In the genomic region with DNA sequence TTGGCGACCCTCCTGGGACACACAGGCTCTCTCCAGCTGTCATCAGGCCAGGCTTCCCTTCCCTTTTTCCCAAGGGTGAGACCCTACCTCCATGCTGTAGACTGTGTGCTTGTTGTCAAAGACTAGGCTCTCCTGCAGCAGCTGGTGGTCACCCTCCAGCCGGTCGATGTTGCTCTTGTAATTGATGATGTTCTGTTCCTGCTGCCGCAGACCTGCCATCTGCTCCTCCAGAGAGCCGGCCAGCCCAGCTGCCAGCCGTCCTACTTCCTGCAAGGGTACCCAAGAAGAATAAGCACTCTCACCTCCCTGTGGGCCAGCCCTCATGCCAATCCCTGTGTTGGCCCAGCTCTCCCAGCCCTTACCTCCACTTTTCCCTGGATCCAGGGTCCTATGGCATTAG, we compare ENCODE assay signal across 33 mouse cellular contexts. TPM values are rescaled to one million over a fixed set of nuclear protein-coding genes. Genes with fewer than 3 reads are reported as not detected.
DNase-seq lines count a peak whose midpoint lies in the region; ATAC-seq and TF ChIP-seq lines count a peak whose summit lies in the region.
"Had no signal": no experiment of that assay in that cellular context is flagged by ENCODE, and none has a peak within 500 bp of the region (broad histone marks: within the 10 kb centered on the region; RNA-seq: fewer than 3 reads in every experiment).

No protein-coding gene starts in this region.

- ATAC-seq in midbrain, postnatal 0 days (ENCODE audit: low FRiP score): no peak
- no peak for ATAC-seq in midbrain, embryonic 11.5 days (ENCODE audit: low FRiP score)
- no peak for ATAC-seq in hindbrain, embryonic 13.5 days (ENCODE audit: low FRiP score)
- ATAC-seq: CD4-positive, CD25-positive, alpha-beta regulatory T cell, adult 4 months; forebrain, embryonic 14.5 days; inflammation-experienced regulatory T-cells, adult 6 months had no signal

- WGBS in midbrain, postnatal 0 days: 65% methylated on average over 6 of the region's 6 CpGs
- WGBS in midbrain, embryonic 11.5 days: 80% methylated on average over 6 of the region's 6 CpGs
- 57% methylated on average over 6 of the region's 6 CpGs for WGBS in hindbrain, embryonic 13.5 days

- no peaks in the 10 kb centered on the region for H3K9me3 ChIP-seq in midbrain, postnatal 0 days (ENCODE audit: low read length)
- no peaks in the 10 kb centered on the region for H3K9me3 ChIP-seq in midbrain, embryonic 11.5 days (ENCODE audit: control insufficient read depth, low read length)
- H3K9me3 ChIP-seq in hindbrain, embryonic 13.5 days: no peaks in the 10 kb centered on the region
- H3K9me3 ChIP-seq: limb, embryonic 10.5 days; limb, embryonic 15.5 days; liver, embryonic 13.5 days; midbrain, embryonic 12.5 days had no signal

- peak; percentile 28 for DNase-seq in gastrocnemius, adult 2 months
- DNase-seq in gastrocnemius, postnatal 4 days (ENCODE audit: low spot score in 2 of 2): no peak
- DNase-seq in midbrain, postnatal 0 days (ENCODE audit: low spot score): peak; percentile 32
- no peak for DNase-seq in midbrain, embryonic 11.5 days (ENCODE audit: low spot score, missing footprints)
- DNase-seq in retina, postnatal 1 day: peak; percentile 64
- no peak for DNase-seq in layer of hippocampus, postnatal 10 days (ENCODE audit: low spot score in 2 of 2)
- DNase-seq: adrenal gland, adult 2 months; adrenal gland, postnatal 36 days; cerebellum, adult 8-10 months; gastrocnemius, postnatal 25 days; heart, adult 18-20 months; heart, postnatal 36 days; kidney, adult 11 months; kidney, postnatal 14 days; liver, embryonic 13.5 days; lung, adult 18-20 months; lung, postnatal 10 days; right cerebral cortex, postnatal 4 days; thymus, adult 2 months; thymus, postnatal 36 days had no signal

- H3K4me3 ChIP-seq in gastrocnemius, adult 2 months: no peak overlapping the region
- H3K4me3 ChIP-seq in midbrain, postnatal 0 days (ENCODE audit: low read depth, low read length): no peak overlapping the region
- H3K4me3 ChIP-seq in midbrain, embryonic 11.5 days (ENCODE audit: low read depth, low read length): no peak overlapping the region
- no peak overlapping the region for H3K4me3 ChIP-seq in hindbrain, embryonic 13.5 days
- H3K4me3 ChIP-seq: limb, embryonic 10.5 days; limb, embryonic 15.5 days; liver, embryonic 13.5 days; midbrain, embryonic 12.5 days had no signal

- no peak for TF ChIP-seq CTCF in gastrocnemius, adult 2 months (IDR thresholded peaks at IDR 0.05)
- no peak for TF ChIP-seq CTCF in midbrain, postnatal 0 days (IDR thresholded peaks at IDR 0.05)

- H3K4me1 ChIP-seq in midbrain, postnatal 0 days (ENCODE audit: insufficient read depth, low read length): no peaks in the 10 kb centered on the region
- no peaks in the 10 kb centered on the region for H3K4me1 ChIP-seq in midbrain, embryonic 11.5 days (ENCODE audit: control insufficient read depth, insufficient read depth, low read length)
- no peaks in the 10 kb centered on the region; the same call in 1 of the 2 replicates for H3K4me1 ChIP-seq in hindbrain, embryonic 13.5 days (replicated peaks)

- peak overlapping the region; percentile 67 for H3K27ac ChIP-seq in gastrocnemius, adult 2 months
- no peak overlapping the region for H3K27ac ChIP-seq in midbrain, postnatal 0 days (ENCODE audit: low read depth, low read length)
- no peak overlapping the region for H3K27ac ChIP-seq in midbrain, embryonic 11.5 days (ENCODE audit: low read depth, low read length)
- H3K27ac ChIP-seq in hindbrain, embryonic 13.5 days: 0 out of 2 replicates have a peak overlapping the region, but pooled peaks have one; percentile 3
- H3K27ac ChIP-seq: limb, embryonic 10.5 days; limb, embryonic 15.5 days; liver, embryonic 13.5 days; midbrain, embryonic 12.5 days; stomach, postnatal 0 days had no signal

- intact Hi-C loops in gastrocnemius, adult 2 months (cut with DNase I): no loop called here

- no peaks in the 10 kb centered on the region for H3K27me3 ChIP-seq in midbrain, postnatal 0 days (ENCODE audit: insufficient read depth, low read length)
- 0 out of 2 replicates have a peak, but pooled peaks cover 3% of the 10 kb centered on the region for H3K27me3 ChIP-seq in midbrain, embryonic 11.5 days (ENCODE audit: control insufficient read depth, insufficient read depth, low read length)
- peaks cover 11% of the 10 kb centered on the region; the same call in 1 of the 2 replicates for H3K27me3 ChIP-seq in hindbrain, embryonic 13.5 days

- H3K9ac ChIP-seq in midbrain, postnatal 0 days (replicated peaks; ENCODE audit: low read length, poor library complexity, severe bottlenecking): no peak overlapping the region
- no peak overlapping the region for H3K9ac ChIP-seq in midbrain, embryonic 11.5 days (ENCODE audit: low read length)
- H3K9ac ChIP-seq in hindbrain, embryonic 13.5 days: no peak overlapping the region
- H3K9ac ChIP-seq: limb, embryonic 15.5 days; liver, embryonic 13.5 days; midbrain, embryonic 12.5 days had no signal

- peaks cover 28% of the 10 kb centered on the region for H3K36me3 ChIP-seq in midbrain, postnatal 0 days (ENCODE audit: insufficient read depth, low read length)
- peaks cover 2% of the 10 kb centered on the region; the same call in 1 of the 2 replicates for H3K36me3 ChIP-seq in midbrain, embryonic 11.5 days (ENCODE audit: control insufficient read depth, insufficient read depth, low read length)
- peaks cover 37% of the 10 kb centered on the region for H3K36me3 ChIP-seq in hindbrain, embryonic 13.5 days
- H3K36me3 ChIP-seq: limb, embryonic 10.5 days had no signal

- no peak overlapping the region for H3K4me2 ChIP-seq in midbrain, postnatal 0 days (ENCODE audit: low read depth, low read length, poor library complexity, severe bottlenecking)
- no peak overlapping the region for H3K4me2 ChIP-seq in midbrain, embryonic 11.5 days
- H3K4me2 ChIP-seq in hindbrain, embryonic 13.5 days: no peak overlapping the region
- H3K4me2 ChIP-seq: heart, embryonic 11.5 days; limb, embryonic 15.5 days; liver, embryonic 13.5 days; midbrain, embryonic 12.5 days had no signal

RNA-seq across cellular contexts. Expression of gene Ctsf, which starts 8.1 kb away (rescaled TPM):
- 10 to 100 TPM; 24.8 to 41.9 TPM for total RNA-seq in gastrocnemius, adult 2 months (2021)
- total RNA-seq in gastrocnemius, postnatal 4 days (2021): 10 to 100 TPM; 38.9 to 40.9 TPM
- total RNA-seq in midbrain, postnatal 0 days (2014; rRNA removed): 117 and 125 TPM in 2 replicates
- polyA plus RNA-seq in midbrain, postnatal 0 days (2015; fragmentation: Nextera tagmentation; extraction: Ambion mirVana): 82.5 and 91.1 TPM in 2 replicates
- 34.1 and 34.9 TPM in 2 replicates for polyA plus RNA-seq in midbrain, embryonic 11.5 days (2014; fragmentation: Nextera tagmentation; extraction: Ambion mirVana)
- polyA plus RNA-seq in hindbrain, embryonic 13.5 days (2015; fragmentation: Nextera tagmentation; extraction: Ambion mirVana): 67.3 and 69.7 TPM in 2 replicates
- total RNA-seq in layer of hippocampus, postnatal 10 days (2021): 100 to 1,000 TPM in 1 of 2 experiments, 10 to 100 TPM in 1; 95.2 to 102 TPM
- total RNA-seq: monocyte, adult 5-6 weeks had no signal

RNA-seq across cellular contexts. Expression of gene Actn3, which starts 14.7 kb away (rescaled TPM):
- total RNA-seq in gastrocnemius, adult 2 months (2021): over 10,000 TPM in 1 of 2 experiments, 1,000 to 10,000 TPM in 1; 5,071 to 10,315 TPM
- total RNA-seq in gastrocnemius, postnatal 4 days (2021): 1,000 to 10,000 TPM; 1,624 to 1,725 TPM
- total RNA-seq in midbrain, postnatal 0 days (2014; rRNA removed): 4.5 and 5.3 TPM in 2 replicates
- 3.8 and 4.4 TPM in 2 replicates for polyA plus RNA-seq in midbrain, postnatal 0 days (2015; fragmentation: Nextera tagmentation; extraction: Ambion mirVana)
- polyA plus RNA-seq in midbrain, embryonic 11.5 days (2014; fragmentation: Nextera tagmentation; extraction: Ambion mirVana): 0.86 and 1.2 TPM in 2 replicates
- polyA plus RNA-seq in hindbrain, embryonic 13.5 days (2015; fragmentation: Nextera tagmentation; extraction: Ambion mirVana): 1.8 and 2.1 TPM in 2 replicates
- 1 to 10 TPM; 1.9 to 2.1 TPM for total RNA-seq in layer of hippocampus, postnatal 10 days (2021)
- total RNA-seq: neutrophil, adult 5-6 weeks had no signal
- polyA plus RNA-seq: CD4-positive, CD25-positive, alpha-beta regulatory T cell, adult 4 months had no signal

RNA-seq across cellular contexts. Expression of gene Zdhhc24, which starts 15.4 kb away (rescaled TPM):
- 1 to 10 TPM; 2.0 to 2.6 TPM for total RNA-seq in gastrocnemius, adult 2 months (2021)
- total RNA-seq in gastrocnemius, postnatal 4 days (2021): 1 to 10 TPM; 6.3 to 7.1 TPM
- total RNA-seq in midbrain, postnatal 0 days (2014; rRNA removed): 24.0 and 29.8 TPM in 2 replicates
- 17.2 and 18.1 TPM in 2 replicates for polyA plus RNA-seq in midbrain, postnatal 0 days (2015; fragmentation: Nextera tagmentation; extraction: Ambion mirVana)
- 12.4 and 13.3 TPM in 2 replicates for polyA plus RNA-seq in midbrain, embryonic 11.5 days (2014; fragmentation: Nextera tagmentation; extraction: Ambion mirVana)
- polyA plus RNA-seq in hindbrain, embryonic 13.5 days (2015; fragmentation: Nextera tagmentation; extraction: Ambion mirVana): 21.8 and 22.0 TPM in 2 replicates
- 10 to 100 TPM; 23.5 to 26.3 TPM for total RNA-seq in layer of hippocampus, postnatal 10 days (2021)

RNA-seq across cellular contexts. Expression of gene Ccdc87, which starts 23.9 kb away (rescaled TPM):
- total RNA-seq in gastrocnemius, adult 2 months (2021): not detected
- total RNA-seq in gastrocnemius, postnatal 4 days (2021): under 1 TPM in 1 of 2 experiments, not detected in 1; 0.07 TPM
- total RNA-seq in midbrain, postnatal 0 days (2014; rRNA removed): 0.38 and 1.0 TPM in 2 replicates
- 1.1 and 1.2 TPM in 2 replicates for polyA plus RNA-seq in midbrain, postnatal 0 days (2015; fragmentation: Nextera tagmentation; extraction: Ambion mirVana)
- 0.07 and 0.11 TPM in 2 replicates for polyA plus RNA-seq in midbrain, embryonic 11.5 days (2014; fragmentation: Nextera tagmentation; extraction: Ambion mirVana)
- polyA plus RNA-seq in hindbrain, embryonic 13.5 days (2015; fragmentation: Nextera tagmentation; extraction: Ambion mirVana): 0.43 and 0.49 TPM in 2 replicates
- 1 to 10 TPM; 1.9 to 2.6 TPM for total RNA-seq in layer of hippocampus, postnatal 10 days (2021)
- total RNA-seq: common myeloid progenitor, adult 5-6 weeks; gastrocnemius, postnatal 25 days; heart, postnatal 36 days; monocyte, adult 5-6 weeks; neutrophil, adult 5-6 weeks had no signal
- polyA plus RNA-seq: CD4-positive, CD25-positive, alpha-beta regulatory T cell, adult 4 months; heart, embryonic 11.5 days; inflammation-experienced regulatory T-cells, adult 6 months; kidney, embryonic 14.5 days; limb, embryonic 10.5 days; limb, embryonic 15.5 days; liver, embryonic 13.5 days; stomach, postnatal 0 days had no signal

RNA-seq across cellular contexts. Expression of gene Ccs, which starts 23.9 kb away (rescaled TPM):
- total RNA-seq in gastrocnemius, adult 2 months (2021): 10 to 100 TPM; 17.4 to 24.8 TPM
- 10 to 100 TPM; 40.7 to 44.0 TPM for total RNA-seq in gastrocnemius, postnatal 4 days (2021)
- total RNA-seq in midbrain, postnatal 0 days (2014; rRNA removed): 19.9 and 20.0 TPM in 2 replicates
- 40.1 and 42.6 TPM in 2 replicates for polyA plus RNA-seq in midbrain, postnatal 0 days (2015; fragmentation: Nextera tagmentation; extraction: Ambion mirVana)
- polyA plus RNA-seq in midbrain, embryonic 11.5 days (2014; fragmentation: Nextera tagmentation; extraction: Ambion mirVana): 34.1 and 35.6 TPM in 2 replicates
- polyA plus RNA-seq in hindbrain, embryonic 13.5 days (2015; fragmentation: Nextera tagmentation; extraction: Ambion mirVana): 44.9 and 47.4 TPM in 2 replicates
- total RNA-seq in layer of hippocampus, postnatal 10 days (2021): 10 to 100 TPM; 39.4 to 47.5 TPM

Comparison
In these comparisons a context has a peak if more than half of its experiments do, and no peak if none do; other contexts are left out.
1. DNase-seq: peak in gastrocnemius, adult 2 months (single experiment), midbrain, postnatal 0 days (single experiment) and retina, postnatal 1 day (single experiment); none in gastrocnemius, postnatal 4 days (0 of 2), midbrain, embryonic 11.5 days (single experiment) and layer of hippocampus, postnatal 10 days (0 of 2).
2. H3K27ac ChIP-seq: peak in gastrocnemius, adult 2 months (single experiment) and hindbrain, embryonic 13.5 days (single experiment); none in midbrain, postnatal 0 days (single experiment) and midbrain, embryonic 11.5 days (single experiment).
3. RNA of gene Actn3, which starts 14.7 kb away (total RNA-seq): 5,071 to 10,315 TPM in gastrocnemius, adult 2 months and 1,624 to 1,725 TPM in gastrocnemius, postnatal 4 days; 4.5 to 5.3 TPM in midbrain, postnatal 0 days and 1.9 to 2.1 TPM in layer of hippocampus, postnatal 10 days; every median in the first group is over 100 times any median in the second.